Mouse (Mus musculus) heart, embryonic 10.5 days (tissue): Measurements from ENCODE around the gene Gm29666. TPM values are rescaled to one million over a fixed set of nuclear protein-coding genes. Genes with fewer than 3 reads are reported as not detected.

Experiments
- DNase-seq: peaks from one replicate; pipeline ENCODE4 v3.0.0-alpha.2; 2017; ENCODE audit warnings: low spot score
- H3K27ac ChIP-seq: fragments of 300-500 bp; sonication (generic); 2 replicates; pipeline ENCODE4 v1.5.1; 2016; ENCODE audit warnings: mild to moderate bottlenecking
- H3K27me3 ChIP-seq: fragments of 300-500 bp; sonication (generic); 2 replicates; pipeline ENCODE4 v1.6.1; 2016; ENCODE audit warnings: mild to moderate bottlenecking; ENCODE audit not compliant: poor library complexity, insufficient read depth, severe bottlenecking
- H3K36me3 ChIP-seq: fragments of 300-500 bp; sonication (generic); 2 replicates; pipeline ENCODE4 v1.6.1; 2016; ENCODE audit warnings: mild to moderate bottlenecking, moderate library complexity
- H3K4me1 ChIP-seq: fragments of 300-500 bp; sonication (generic); 2 replicates; pipeline ENCODE4 v1.6.1; 2016; ENCODE audit warnings: mild to moderate bottlenecking
- H3K4me3 ChIP-seq: fragments of 300-500 bp; sonication (generic); 2 replicates; pipeline ENCODE4 v1.5.1; 2016; ENCODE audit warnings: mild to moderate bottlenecking, moderate library complexity
- H3K9me3 ChIP-seq: fragments of 300-500 bp; sonication (generic); 2 replicates; pipeline ENCODE4 v1.6.1; 2016; ENCODE audit warnings: mild to moderate bottlenecking, moderate library complexity
- WGBS: fragments of 180-500 bp; shearing (Covaris S2); methylation state at CpG from one replicate; pipeline ENCODE4 v1.1.7; 2016; 5-methylcytosine and 5-hydroxymethylcytosine counted together
- polyA plus RNA-seq: library from polyadenylated mRNA; unstranded; fragments of >200 nt; fragmentation: Nextera tagmentation; extraction: Ambion mirVana; gene quantifications from 2 replicates; pipeline ENCODE4 v1.2.1, GENCODE M21; 2016

Gm29666 gene
- polyA plus RNA-seq, 1 experiment from 2014 or later: 1.2 TPM

DNA sequence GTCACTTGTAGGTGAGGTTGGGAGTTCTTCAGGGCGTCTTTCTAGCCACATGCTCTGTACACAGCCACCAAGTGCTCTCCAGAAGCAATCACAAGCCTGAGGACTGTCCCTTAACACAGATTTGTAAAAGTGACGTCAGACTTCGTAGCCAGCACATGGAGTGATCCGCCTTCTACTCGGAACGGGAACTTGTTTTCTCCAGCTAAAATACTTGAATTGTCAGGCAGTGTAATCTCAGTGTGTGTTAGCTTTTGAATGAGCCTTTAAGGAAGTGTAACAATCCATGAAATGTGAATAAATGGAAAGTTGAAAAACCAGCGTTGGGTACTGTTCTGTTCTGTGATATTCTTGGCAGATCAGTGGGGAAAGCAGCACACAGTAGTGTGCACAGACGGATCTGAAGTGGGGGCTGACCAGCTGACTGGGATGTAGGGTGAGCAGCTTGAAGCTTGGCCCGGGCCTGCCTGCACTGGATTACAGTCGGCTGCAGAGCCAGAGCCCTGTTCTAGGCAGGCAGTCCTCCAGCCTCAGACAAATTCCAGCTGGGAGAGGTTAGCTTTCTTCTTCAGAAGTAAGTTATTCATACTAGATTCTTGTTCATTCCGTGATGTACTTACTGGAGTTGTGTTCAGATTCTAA is 22.9 kb upstream of the Gm29666 start:
- no peak overlapping the region for H3K27ac ChIP-seq
- no peaks in the 10 kb centered on the region for H3K9me3 ChIP-seq
- DNase-seq: no peak
- H3K36me3 ChIP-seq: peaks cover 54% of the 10 kb centered on the region
- WGBS: 79% methylated on average over 11 of the region's 11 CpGs
- peaks cover 7% of the 10 kb centered on the region; the same call in 1 of the 2 replicates for H3K4me1 ChIP-seq
- no peaks in the 10 kb centered on the region for H3K27me3 ChIP-seq
- no peak overlapping the region for H3K4me3 ChIP-seq

DNA sequence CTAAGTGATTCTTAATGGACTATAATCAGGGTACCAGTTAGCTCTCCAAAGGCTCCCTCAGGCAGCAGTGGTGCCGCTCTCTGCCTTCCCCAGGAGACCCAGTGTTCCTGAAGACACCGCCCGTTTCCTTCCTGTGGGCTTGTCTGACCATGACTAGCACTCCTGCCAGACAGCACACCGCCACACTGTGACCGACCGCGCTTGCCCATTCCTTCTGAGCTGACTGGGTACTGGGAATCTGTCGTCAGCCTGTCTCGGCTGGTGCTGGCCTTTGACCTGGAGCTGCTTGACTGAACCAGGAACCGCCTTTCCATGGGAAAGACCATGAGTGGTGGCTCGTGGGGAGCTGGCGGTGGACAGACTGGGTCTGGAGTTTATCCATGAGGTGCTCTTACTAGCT is 20.3 kb upstream of the Gm29666 start:
- 61% methylated on average over 12 of the region's 12 CpGs for WGBS
- no peaks in the 10 kb centered on the region for H3K9me3 ChIP-seq
- no peak overlapping the region for H3K27ac ChIP-seq
- DNase-seq: no peak
- peaks cover 77% of the 10 kb centered on the region for H3K36me3 ChIP-seq
- H3K4me3 ChIP-seq: no peak overlapping the region
- H3K27me3 ChIP-seq: no peaks in the 10 kb centered on the region
- H3K4me1 ChIP-seq: peaks cover 7% of the 10 kb centered on the region; the same call in 1 of the 2 replicates

DNA sequence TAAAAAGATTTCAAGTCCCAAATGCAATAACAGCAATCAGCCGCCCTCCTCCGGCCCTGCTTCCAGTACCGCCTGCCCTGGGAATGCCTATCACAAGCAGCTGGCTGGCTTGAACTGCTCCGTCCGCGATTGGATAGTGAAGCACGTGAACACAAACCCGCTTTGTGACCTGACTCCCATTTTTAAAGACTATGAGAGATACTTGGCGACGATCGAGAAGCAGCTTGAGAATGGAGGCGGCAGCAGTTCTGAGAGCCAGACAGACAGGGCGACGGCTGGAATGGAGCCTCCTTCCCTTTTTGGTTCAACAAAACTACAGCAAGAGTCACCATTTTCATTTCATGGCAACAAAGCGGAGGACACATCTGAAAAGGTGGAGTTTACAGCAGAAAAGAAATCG is 15.1 kb upstream of the Gm29666 start:
- no peak for DNase-seq
- H3K4me3 ChIP-seq: no peak overlapping the region
- peaks cover 99% of the 10 kb centered on the region for H3K36me3 ChIP-seq
- WGBS: 95% methylated on average over 16 of the region's 16 CpGs
- H3K27ac ChIP-seq: no peak overlapping the region
- H3K27me3 ChIP-seq: no peaks in the 10 kb centered on the region
- H3K9me3 ChIP-seq: no peaks in the 10 kb centered on the region
- peaks cover 7% of the 10 kb centered on the region; the same call in 1 of the 2 replicates for H3K4me1 ChIP-seq

DNA sequence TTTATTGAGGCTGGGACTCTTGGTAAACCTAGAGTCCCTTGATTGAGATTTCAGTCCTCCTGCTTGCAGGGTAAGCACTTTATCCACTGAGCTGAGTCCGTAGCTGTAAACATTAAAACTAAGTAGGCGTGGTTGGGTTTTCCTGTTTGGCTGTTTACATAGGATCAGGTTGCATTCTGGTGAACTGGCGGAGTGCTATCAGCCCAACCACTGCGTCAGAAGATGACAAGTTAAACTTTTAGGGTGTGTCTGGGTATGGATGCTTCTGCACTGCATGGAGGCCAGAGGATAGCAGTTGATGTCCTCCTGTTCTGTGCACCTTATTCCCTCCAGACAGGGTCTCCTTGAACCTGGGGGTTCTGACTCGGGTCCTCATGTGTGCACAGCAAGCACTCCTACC is 12.5 kb upstream of the Gm29666 start:
- Histone ChIP-seq H3K27me3 (no peaks in the 10 kb centered on the region), H3K4me3 (no peak overlapping the region), H3K27ac (no peak overlapping the region), H3K4me1 (no peaks in the 10 kb centered on the region), H3K9me3 (no peaks in the 10 kb centered on the region), H3K36me3 (peaks cover 99% of the 10 kb centered on the region)
- 67% methylated on average over 5 of the region's 5 CpGs for WGBS
- DNase-seq: no peak

DNA sequence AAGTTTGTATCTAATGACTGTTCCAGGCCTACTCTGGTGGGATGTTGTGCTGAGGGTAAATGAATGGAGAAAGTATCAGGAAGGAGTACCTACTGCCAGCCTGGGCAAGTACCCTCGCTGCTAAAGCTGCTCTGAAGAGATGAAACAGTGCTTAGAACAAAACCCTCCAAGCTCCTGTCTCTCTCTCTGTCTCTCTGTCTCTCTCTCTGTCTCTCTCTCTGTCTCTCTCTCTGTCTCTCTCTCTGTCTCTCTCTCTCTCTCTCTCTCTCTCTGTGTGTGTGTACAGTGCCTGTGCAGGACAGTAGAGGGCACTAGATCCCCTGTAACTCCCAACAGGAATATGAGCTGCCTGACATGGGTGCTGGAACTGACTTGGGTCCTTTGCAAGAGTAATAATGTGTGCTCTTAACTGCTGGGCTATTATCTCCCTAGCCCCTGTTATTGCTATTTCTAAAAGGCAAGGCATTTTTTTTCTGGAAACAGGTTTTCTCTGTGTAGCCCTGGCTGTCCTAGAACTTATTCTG is 5.7 kb upstream of the Gm29666 start:
- 41% methylated on average over 1 of the region's 1 CpGs for WGBS
- Histone ChIP-seq H3K4me3 (peak overlapping the region; percentile 96), H3K36me3 (peaks cover 38% of the 10 kb centered on the region), H3K27ac (no peak overlapping the region), H3K27me3 (no peaks in the 10 kb centered on the region), H3K4me1 (peaks cover 23% of the 10 kb centered on the region), H3K9me3 (no peaks in the 10 kb centered on the region)
- no peak for DNase-seq

DNA sequence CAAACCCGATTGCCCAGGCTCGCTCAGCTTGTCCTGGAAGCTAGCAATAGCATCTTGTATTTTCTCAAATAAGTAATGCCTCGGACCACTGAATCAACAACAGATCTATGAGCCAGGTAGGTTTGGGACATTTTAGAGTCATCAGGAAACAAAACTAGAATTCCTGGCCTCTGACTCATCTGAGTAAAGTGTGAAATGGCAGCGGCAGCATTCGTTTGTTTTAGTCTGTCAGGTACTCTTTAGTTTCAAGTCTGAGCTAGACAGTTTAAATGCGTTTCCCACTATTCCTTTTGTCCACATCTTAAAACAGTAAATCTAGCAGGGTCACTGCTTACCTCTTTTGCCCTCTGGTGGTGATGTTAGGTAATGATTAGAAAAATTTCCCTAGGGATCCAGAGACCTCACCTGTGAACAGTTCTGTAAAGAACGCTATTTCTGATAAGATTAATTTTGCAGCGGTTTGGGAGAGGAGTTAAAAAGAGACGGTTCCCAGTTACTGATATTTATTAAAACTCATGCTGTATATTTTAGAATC is 5.0 kb upstream of the Gm29666 start:
- H3K4me1 ChIP-seq: peaks cover 23% of the 10 kb centered on the region
- H3K36me3 ChIP-seq: peaks cover 31% of the 10 kb centered on the region
- H3K27ac ChIP-seq: no peak overlapping the region
- peak overlapping the region; percentile 96 for H3K4me3 ChIP-seq
- no peaks in the 10 kb centered on the region for H3K9me3 ChIP-seq
- no peak for DNase-seq
- WGBS: 17% methylated on average over 9 of the region's 9 CpGs
- no peaks in the 10 kb centered on the region for H3K27me3 ChIP-seq

DNA sequence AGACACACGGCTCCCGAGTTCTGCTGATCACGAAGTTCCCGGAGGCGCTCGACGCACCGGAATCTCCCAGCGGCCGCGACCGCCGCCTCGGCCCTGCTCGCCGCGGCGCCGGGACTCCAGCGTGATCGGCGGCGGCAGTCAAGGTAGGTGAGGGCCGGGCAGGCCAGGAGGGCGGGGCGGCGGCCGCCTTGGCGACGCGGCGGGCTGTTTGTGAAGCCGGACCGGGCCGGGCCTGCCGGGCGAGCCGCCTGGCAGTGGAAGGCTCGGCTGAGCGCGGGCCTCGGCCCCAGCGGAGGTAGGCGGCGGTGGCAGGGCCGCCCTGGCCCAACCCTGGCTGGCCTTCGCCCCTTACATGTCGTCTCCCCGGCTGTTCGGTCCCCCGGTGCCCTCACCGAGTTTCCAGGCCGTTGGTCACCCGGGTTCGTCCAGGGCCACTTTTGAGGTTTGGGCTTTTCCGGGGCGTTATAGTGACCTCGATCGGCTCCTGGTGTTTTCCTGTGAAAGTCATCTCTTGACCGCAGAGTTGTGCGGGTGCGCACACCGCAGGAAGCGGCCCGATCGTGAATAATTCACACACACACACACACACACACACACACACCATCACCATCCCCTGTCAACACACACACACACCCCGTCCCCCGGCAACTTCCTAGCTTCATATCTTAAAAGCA is 3.8 kb upstream of the Gm29666 start:
- no peak for DNase-seq
- no peaks in the 10 kb centered on the region for H3K27me3 ChIP-seq
- peaks cover 23% of the 10 kb centered on the region for H3K36me3 ChIP-seq
- H3K27ac ChIP-seq: peak overlapping the region; percentile 99
- no peaks in the 10 kb centered on the region for H3K9me3 ChIP-seq
- peak overlapping the region; percentile 96 for H3K4me3 ChIP-seq
- H3K4me1 ChIP-seq: peaks cover 23% of the 10 kb centered on the region
- WGBS: under 1% methylated on average over 54 of the region's 68 CpGs

DNA sequence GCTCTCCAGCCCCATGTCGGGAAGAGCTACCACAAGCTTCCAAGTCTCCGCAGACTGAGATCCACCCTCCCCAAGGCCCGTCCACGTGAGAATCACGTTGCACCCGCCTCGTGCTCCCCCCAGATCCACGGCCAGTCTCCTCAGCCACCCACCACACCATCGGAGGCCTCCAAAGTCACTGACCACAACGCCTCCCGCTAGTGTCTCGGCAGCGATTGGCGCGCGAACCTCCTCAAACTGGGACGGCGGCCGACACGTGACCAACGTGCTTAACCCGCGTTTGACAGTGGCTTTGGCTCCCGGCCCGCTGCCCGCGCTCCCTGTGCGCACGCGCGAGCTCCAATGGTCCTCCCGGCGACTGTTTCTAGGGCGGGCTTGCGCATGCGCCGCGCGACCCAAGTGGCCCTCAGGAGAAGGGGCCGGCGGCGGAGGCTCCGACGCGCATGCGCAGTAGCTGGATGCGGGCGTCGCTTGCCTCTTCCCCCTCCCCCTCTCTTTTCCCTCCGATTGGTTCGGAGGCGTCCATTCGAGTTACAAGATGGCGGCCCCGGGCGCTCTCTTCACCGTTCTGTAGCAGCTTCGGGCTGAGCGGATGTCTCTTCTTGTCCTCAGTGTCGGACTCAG is 3.2 kb upstream of the Gm29666 start, which contains the start of gene Nup50:
Gene Nup50, plus strand, starts transcription at position 528 of the 624 bp plus-strand sequence.
- peak within 1 kb of the TSS; percentile 96 for H3K4me3 ChIP-seq
- peaks cover 23% of the 10 kb centered on the region for H3K4me1 ChIP-seq
- H3K27ac ChIP-seq: peak within 1 kb of the TSS; percentile 99
- peak; percentile 100 for DNase-seq
- H3K36me3 ChIP-seq: peaks cover 16% of the 10 kb centered on the region
- no peaks in the 10 kb centered on the region for H3K27me3 ChIP-seq
- H3K9me3 ChIP-seq: no peaks in the 10 kb centered on the region
- under 1% methylated on average over 60 of the region's 60 CpGs for WGBS

DNA sequence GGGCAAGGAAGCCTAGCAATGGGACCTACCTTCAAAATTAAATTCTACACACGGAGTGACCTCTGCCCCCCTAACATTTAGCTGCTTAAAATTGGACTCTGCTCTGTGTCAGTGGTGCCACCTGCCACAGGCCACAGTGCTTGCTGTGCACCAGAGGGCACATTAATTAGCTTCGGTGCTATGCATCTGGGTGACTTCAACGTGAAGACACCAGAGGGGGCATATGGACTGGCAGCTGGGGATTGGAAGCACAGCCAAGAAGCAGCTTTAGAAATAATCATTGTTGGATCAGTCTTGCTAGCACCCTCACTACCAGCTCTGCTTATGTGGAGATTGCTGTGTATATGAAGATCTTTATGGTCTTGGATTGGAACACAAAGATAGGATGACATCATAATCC is 6.6 kb downstream of the Gm29666 start:
- 88% methylated on average over 3 of the region's 3 CpGs for WGBS
- no peaks in the 10 kb centered on the region for H3K27me3 ChIP-seq
- peaks cover 4% of the 10 kb centered on the region; the same call in 1 of the 2 replicates for H3K36me3 ChIP-seq
- no peaks in the 10 kb centered on the region for H3K4me1 ChIP-seq
- H3K9me3 ChIP-seq: peaks cover 3% of the 10 kb centered on the region; the same call in 1 of the 2 replicates
- H3K27ac ChIP-seq: no peak overlapping the region
- H3K4me3 ChIP-seq: no peak overlapping the region
- DNase-seq: no peak

DNA sequence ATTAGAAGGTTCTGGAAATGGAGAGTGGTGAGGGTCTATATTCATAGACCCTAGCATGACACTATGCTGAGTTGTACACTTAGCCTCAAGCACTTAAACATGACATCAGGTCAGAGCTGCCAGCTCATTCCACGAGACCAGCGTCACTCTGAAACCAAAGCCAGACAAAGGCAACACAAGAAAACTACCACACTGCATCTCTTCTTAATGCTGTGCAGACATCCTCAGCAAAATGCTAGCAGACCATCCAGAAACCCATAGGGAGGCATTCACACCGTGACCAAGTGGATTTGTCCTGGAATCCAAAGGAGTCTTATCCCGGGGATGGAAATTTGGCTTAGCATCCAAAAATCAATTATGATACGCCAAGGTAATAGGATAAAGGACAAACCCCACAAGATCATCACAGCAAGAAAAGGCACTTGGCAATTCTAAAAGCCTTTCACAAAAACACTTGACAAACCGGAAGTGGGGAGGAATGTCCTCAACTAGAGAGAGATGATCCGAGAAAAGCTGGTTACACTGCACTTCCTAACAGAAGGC is 15.9 kb downstream of the Gm29666 start:
- Histone ChIP-seq H3K4me3 (no peak overlapping the region), H3K4me1 (peaks cover under 1% of the 10 kb centered on the region; the same call in 1 of the 2 replicates), H3K27me3 (no peaks in the 10 kb centered on the region), H3K27ac (no peak overlapping the region), H3K36me3 (no peaks in the 10 kb centered on the region), H3K9me3 (no peaks in the 10 kb centered on the region)
- WGBS: 72% methylated on average over 7 of the region's 7 CpGs
- no peak for DNase-seq

DNA sequence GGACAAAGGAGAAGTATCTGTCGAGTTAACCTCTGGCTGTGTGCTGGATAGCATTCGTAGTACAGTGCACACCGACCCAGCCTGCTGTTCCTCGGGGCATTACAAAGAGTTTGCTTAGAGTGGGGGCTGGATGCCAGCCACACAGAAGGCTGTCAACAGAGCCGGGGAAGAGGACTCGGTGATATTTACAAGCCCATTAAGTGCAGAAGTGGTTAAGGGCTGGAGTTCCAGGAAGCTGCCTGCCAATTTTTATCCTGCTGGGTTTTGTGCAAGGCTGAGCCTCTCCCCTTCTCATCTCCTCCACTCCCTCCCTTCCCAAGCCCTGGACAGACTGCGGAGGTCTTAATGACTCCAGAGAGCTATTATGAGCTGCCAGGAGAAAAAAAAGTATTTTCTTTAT is 21.8 kb downstream of the Gm29666 start:
- no peak for DNase-seq
- H3K4me1 ChIP-seq: peaks cover 9% of the 10 kb centered on the region; the same call in 1 of the 2 replicates
- H3K27me3 ChIP-seq: no peaks in the 10 kb centered on the region
- no peak overlapping the region for H3K4me3 ChIP-seq
- no peaks in the 10 kb centered on the region for H3K9me3 ChIP-seq
- 25% methylated on average over 7 of the region's 7 CpGs for WGBS
- H3K36me3 ChIP-seq: no peaks in the 10 kb centered on the region
- no peak overlapping the region for H3K27ac ChIP-seq

DNA sequence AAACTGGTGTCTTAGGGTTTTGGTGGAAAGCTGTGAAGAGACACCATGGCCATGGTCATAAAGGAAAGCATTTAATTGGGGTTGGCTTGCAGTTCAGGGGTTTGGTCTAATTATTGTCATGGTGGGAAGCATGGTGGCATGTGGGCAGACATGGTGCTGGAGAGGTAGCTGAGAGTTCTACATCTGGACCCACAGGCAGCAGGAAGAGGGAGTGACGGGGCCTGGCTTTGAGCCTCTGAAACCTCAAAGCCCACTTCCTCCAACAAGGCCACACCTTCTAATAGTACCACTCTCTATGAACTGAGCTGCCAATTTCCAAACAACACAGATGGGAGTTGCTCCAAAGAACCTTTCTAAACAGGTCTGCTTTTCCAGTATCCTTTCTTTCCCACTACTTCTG is 23.2 kb downstream of the Gm29666 start:
- no peaks in the 10 kb centered on the region for H3K27me3 ChIP-seq
- DNase-seq: no peak
- H3K4me3 ChIP-seq: no peak overlapping the region
- WGBS: 64% methylated on average over 1 of the region's 1 CpGs
- H3K27ac ChIP-seq: no peak overlapping the region
- H3K4me1 ChIP-seq: peaks cover 10% of the 10 kb centered on the region; the same call in 1 of the 2 replicates
- H3K9me3 ChIP-seq: no peaks in the 10 kb centered on the region
- H3K36me3 ChIP-seq: no peaks in the 10 kb centered on the region
